Mouse (Mus musculus) bone marrow, adult 2 months (tissue): ENCODE data around the gene Faim. TPM values are rescaled to one million over a fixed set of nuclear protein-coding genes. Genes with fewer than 3 reads are reported as not detected.

Experiments used
- H3K27ac ChIP-seq: fragments of 200-500 bp; 2 replicates; pipeline ENCODE4 v1.5.1; 2012; ENCODE audit warnings: low read depth, mild to moderate bottlenecking, control low read depth, inconsistent platforms, low read length; ENCODE audit not compliant: control insufficient read depth, poor library complexity, insufficient read depth
- H3K4me1 ChIP-seq: fragments of 200-500 bp; 2 replicates; pipeline ENCODE4 v1.6.1; 2011; ENCODE audit warnings: low read length; ENCODE audit not compliant: control insufficient read depth, insufficient read depth
- H3K4me3 ChIP-seq: fragments of 200-500 bp; replicated peaks from 2 replicates; pipeline ENCODE3; 2011; ENCODE audit warnings: mild to moderate bottlenecking, low read depth, low read length, control low read depth; ENCODE audit not compliant: control insufficient read depth
- CTCF ChIP-seq: fragments of 200-500 bp; IDR thresholded peaks from 2 replicates; pipeline ENCODE4 v1.5.1; 2011; ENCODE audit warnings: low read length, control low read depth; ENCODE audit not compliant: control insufficient read depth, insufficient read depth
- POLR2A ChIP-seq: fragments of 200-500 bp; IDR thresholded peaks from 2 replicates; pipeline ENCODE4 v1.6.1; 2011; ENCODE audit warnings: low read depth, mild to moderate bottlenecking, control low read depth, low read length, borderline replicate concordance; ENCODE audit not compliant: control insufficient read depth
- WGBS: fragments of 180-500 bp; shearing (Covaris S2); methylation state at CpG from one replicate; pipeline ENCODE4 v1.1.7; 2018; 5-methylcytosine and 5-hydroxymethylcytosine counted together
- polyA plus RNA-seq: library from polyadenylated mRNA; stranded (reverse); fragments of >200 nt; gene quantifications from 2 replicates; pipeline ENCODE4 v1.2.4, GENCODE M21; 2011; ENCODE audit warnings: low replicate concordance; ENCODE audit not compliant: missing spikeins, insufficient read depth, insufficient read length

Gene Faim
- polyA plus RNA-seq, 1 experiment = 13.4 TPM

DNA sequence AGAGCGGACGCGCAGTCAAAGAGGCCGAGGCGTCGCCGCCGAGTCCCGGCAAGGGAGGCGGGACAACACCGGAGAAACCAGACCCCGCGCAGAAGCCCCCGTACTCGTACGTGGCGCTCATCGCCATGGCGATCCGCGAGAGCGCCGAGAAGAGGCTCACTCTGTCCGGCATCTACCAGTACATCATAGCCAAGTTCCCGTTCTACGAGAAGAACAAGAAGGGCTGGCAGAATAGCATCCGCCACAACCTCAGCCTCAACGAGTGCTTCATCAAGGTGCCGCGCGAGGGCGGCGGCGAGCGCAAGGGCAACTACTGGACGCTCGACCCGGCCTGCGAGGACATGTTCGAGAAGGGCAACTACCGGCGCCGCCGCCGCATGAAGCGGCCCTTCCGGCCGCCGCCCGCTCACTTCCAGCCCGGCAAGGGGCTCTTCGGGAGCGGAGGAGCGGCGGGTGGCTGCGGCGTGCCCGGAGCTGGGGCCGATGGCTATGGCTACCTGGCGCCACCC, 30.4 kb upstream of the Faim start:
- Histone ChIP-seq H3K4me1 (no peaks in the 10 kb centered on the region; the same call in 1 of the 2 replicates), H3K4me3 (no peak overlapping the region), H3K27ac (no peak overlapping the region; the same call in 1 of the 2 replicates)
- WGBS = 2% methylated on average over 60 of the region's 60 CpGs
- TF ChIP-seq POLR2A = no peak
- TF ChIP-seq CTCF = no peak

DNA sequence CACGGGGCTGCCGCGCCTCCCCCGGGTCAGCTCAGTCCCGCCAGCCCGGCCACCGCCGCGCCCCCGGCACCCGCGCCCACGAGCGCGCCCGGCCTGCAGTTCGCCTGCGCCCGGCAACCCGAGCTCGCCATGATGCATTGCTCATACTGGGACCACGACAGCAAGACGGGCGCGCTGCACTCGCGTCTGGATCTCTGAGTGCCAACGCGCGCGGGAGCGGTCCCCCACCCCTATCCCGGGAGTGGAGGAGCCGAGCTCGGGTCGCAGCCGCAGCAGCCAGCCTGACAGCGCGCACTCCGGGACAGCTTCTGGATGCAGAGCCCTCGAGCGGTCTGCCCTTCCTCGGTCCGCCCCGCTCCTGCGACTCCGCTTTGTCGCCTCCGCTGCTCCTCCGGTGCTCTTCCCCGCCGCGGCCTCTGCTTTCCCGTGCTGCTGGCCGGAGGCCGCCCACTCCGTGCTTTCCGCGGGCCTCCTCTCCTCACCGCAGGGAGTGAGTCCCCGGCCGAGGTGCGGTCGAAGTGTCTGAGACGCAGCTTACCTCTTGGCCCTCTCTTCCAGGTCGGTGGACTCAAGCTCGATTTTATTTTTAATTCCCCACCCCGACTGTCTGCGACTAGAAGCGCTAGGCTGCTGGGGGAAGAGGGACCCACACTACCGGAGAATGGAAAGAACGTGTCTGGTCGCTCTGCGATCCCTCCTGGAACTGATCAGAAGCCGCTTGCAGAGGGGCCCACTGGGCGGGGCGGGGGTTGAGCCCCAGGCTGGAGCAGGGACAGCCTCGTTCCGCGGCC, 29.4 kb upstream of the Faim start:
- Histone ChIP-seq H3K4me3 (no peak overlapping the region), H3K4me1 (no peaks in the 10 kb centered on the region; the same call in 1 of the 2 replicates), H3K27ac (no peak overlapping the region)
- 2% methylated on average over 80 of the region's 80 CpGs for WGBS
- TF ChIP-seq POLR2A = no peak
- no peak for TF ChIP-seq CTCF

DNA sequence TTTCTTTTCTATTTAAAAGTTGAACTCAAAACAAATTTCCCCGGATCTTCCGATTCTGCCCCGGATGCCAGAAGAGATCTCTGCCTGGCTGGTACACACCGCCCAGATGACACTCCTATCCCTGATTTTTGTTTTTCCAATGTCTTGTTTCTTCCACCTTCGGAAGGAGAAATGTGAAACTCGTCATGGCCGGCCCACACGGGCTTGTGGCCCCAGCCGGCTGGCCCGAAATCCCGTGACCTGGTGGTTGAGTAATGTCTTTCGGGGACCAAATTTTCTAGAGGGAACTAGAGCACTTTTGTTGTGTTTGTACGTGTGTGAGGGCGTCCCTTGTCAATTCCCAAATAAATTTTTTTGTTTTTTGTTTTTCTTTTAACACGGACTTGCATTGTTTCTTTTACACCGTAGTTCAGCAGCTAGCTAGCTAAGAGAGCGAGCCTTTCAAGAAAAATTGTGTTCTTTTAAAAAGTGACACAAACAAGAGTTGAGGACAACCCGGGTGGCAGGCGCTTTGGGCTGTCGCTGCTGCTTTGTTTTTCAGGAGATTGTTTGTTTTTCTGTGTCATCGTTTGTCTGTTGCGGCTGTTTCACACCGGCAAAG, 28.3 kb upstream of the Faim start:
- H3K4me1 ChIP-seq = no peaks in the 10 kb centered on the region; the same call in 1 of the 2 replicates
- no peak overlapping the region for H3K4me3 ChIP-seq
- WGBS = 4% methylated on average over 23 of the region's 23 CpGs
- no peak for TF ChIP-seq POLR2A
- TF ChIP-seq CTCF = no peak
- H3K27ac ChIP-seq = no peak overlapping the region

DNA sequence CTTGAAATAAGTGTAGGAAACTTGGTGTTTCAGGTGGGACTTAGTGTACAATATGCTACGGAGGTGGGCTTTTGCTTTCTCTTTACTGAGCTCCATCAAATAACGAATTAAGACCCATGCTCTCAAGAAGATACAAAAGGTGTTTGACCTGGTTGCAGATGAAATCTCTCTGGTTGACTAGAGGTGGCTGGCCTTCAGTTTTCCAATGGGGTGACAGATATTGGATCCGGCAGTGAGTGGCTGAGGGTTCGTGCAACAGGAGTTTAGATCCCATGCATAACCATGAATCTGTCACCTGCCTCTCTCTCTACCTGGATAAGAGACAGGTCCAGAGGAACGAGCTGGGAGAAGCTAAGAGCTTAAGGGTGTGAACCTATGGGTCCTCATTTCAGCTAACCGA, 27.5 kb upstream of the Faim start:
- TF ChIP-seq POLR2A (no peak), CTCF (no peak)
- no peaks in the 10 kb centered on the region; the same call in 1 of the 2 replicates for H3K4me1 ChIP-seq
- no peak overlapping the region for H3K4me3 ChIP-seq
- 7% methylated on average over 6 of the region's 6 CpGs for WGBS
- H3K27ac ChIP-seq = no peak overlapping the region

DNA sequence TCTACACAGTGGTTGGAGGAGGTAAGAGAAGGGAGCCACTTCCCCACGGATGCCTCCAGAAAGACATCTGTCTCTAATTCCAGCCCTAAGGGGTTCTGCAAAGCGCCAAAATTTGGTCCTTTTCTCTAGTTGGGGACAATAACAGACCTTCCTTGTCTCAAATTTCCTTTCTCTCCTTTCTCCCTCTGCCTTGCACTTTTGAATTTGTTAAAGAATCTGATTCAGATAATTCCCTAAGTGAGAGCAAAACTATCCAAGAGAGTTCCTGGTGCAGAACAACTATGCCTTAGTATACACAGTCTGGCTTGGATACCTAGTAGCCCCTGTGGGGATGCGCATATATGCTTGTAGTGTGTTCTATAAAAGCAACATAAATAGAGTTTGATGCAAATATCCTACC, 26.3 kb upstream of the Faim start:
- Histone ChIP-seq H3K4me1 (no peaks in the 10 kb centered on the region), H3K4me3 (no peak overlapping the region), H3K27ac (no peak overlapping the region)
- no peak for TF ChIP-seq CTCF
- no peak for TF ChIP-seq POLR2A
- WGBS = 34% methylated on average over 3 of the region's 3 CpGs

DNA sequence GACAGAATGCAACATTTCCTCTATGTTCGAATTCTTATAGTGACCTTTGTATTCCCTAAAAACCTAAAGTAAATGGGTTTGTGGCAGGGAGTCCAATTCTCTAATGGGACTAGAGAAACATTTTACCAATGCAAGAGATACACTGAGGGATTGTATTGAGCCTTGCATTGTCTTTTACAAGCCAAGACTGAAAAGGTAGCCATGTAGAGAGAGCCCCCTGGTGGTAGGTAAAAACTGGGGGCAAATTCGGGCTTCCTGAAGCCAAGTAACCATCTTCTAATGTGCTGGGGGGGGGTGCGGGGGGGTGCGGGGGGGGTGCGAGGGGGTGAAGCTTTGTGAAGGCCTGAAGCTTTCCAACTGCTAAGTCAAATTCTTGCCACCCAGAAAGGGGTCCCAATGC, 25.8 kb upstream of the Faim start:
- WGBS = 23% methylated on average over 5 of the region's 5 CpGs

DNA sequence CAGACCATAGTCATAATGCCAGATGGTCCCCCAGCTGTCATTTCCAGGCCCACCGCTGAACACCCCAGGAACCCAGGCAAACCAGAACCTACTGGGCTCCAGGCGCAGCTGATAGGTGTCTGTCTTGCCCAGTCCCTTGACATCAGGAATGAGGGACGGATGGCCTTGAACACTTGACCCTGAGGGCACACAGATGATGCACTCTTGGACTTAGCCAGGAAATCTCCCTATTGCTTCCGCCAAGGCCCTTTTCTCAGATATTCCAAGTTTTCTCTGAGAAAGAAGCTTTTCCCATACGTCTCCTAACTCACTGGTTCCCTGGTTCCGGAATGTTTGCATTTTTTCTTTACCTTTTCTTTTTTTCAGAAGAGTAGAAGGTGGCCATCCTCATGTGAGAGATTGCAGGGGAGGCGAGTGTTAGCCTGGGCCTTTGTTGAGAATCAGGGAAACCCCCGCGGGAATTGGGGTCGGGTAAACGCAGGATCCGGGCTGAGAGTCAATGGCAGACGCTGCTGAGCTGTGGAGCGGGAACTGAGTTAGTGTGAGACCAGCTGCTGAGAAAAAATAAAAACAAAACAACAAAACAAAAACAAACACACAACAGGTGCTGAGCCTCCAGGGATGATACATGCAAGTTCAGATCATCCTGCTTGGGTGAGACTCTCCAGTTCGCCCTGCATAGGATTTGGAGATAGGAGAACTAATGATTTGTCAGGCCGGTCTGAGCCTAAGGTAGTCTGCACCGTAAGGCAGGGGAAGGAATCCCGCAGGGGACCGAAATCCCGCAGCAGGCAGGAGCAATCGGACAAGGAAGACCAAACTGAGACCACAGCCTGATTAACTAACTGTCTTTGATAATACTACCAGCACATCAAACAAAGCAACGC, 24.3 kb upstream of the Faim start:
- WGBS = 15% methylated on average over 22 of the region's 22 CpGs
- H3K4me3 ChIP-seq = no peak overlapping the region
- TF ChIP-seq POLR2A (no peak), CTCF (no peak)

More for the DNA sequence above, 25.8 kb upstream of the Faim start:
- no peak for TF ChIP-seq POLR2A
- TF ChIP-seq CTCF = no peak
- Histone ChIP-seq H3K4me3 (no peak overlapping the region), H3K4me1 (no peaks in the 10 kb centered on the region), H3K27ac (no peak overlapping the region)

DNA sequence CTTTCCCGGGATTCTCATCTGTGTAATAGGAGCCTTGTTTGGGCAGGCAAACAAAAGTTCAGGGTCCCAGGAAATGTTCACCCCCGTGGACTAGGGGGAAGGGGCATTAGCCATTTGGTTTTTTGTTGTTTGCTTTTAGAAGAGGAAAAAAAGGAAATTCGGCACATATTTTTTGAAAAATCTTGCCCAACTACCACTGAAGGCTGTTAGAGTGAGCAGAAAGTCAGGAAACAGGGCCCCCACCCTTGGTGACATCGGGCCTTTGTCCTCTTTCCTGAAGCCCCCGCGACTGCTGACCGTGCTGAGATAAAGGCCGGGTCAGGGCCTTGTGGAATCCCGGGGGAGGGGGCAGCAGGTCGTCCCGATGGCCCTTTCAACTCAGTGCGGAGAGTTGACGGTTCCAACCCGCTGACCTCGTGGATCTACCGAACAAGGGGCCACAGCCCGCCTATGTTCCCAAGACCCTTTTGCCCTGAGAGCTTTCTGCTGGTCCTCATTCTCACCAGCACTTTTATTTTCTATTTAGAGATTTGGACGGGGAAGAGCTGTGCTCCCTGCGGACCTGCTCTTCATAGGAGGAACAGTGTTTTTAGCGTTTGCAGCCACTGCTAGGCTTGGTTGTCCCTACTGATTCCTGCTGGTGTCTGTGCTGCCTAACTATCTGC, 23.6 kb upstream of the Faim start:
- H3K27ac ChIP-seq = no peak overlapping the region
- H3K4me3 ChIP-seq = no peak overlapping the region
- TF ChIP-seq CTCF (no peak), POLR2A (no peak)
- no peaks in the 10 kb centered on the region for H3K4me1 ChIP-seq
- 2% methylated on average over 20 of the region's 20 CpGs for WGBS

More for the DNA sequence above, 24.3 kb upstream of the Faim start:
- H3K4me1 ChIP-seq = no peaks in the 10 kb centered on the region
- no peak overlapping the region for H3K27ac ChIP-seq
